Mouse (Mus musculus): ENCODE data around the gene Zfp787.

DNA sequence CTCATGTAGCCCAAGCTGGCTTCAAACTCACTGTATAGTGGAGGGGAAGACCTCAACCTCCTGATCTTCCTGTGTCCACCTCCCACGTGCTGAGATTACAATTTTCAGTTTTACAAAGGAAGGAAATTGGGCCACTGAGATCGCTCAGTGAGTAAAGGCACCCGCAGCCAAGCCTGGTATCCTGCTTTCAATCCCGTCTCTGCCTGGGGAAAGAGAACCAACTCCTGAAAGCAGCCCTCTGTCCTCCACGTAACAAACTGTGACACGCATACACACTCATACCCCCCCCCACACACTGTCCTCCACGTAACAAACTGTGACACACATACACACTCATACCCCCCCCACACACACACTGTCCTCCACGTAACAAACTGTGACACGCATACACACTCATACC, 14.6 kb upstream of the Zfp787 start:
- no peak for TF ChIP-seq CTCF (IDR thresholded peaks at IDR 0.05; ENCODE audit: insufficient read depth, low read length)
- TF ChIP-seq POLR2A (IDR thresholded peaks at IDR 0.05; ENCODE audit: borderline replicate concordance, extremely low read depth, low read depth, low read length) = no peak
